Mouse (Mus musculus) left cerebral cortex, adult 2 months (tissue): ENCODE measurements at regions not wholly inside any gene's neighbourhood (a gene's known extent, or its start where the extent isn't known, plus 50 kb on each side); places are given as distances from the start of the nearest gene placed in this dataset.
"Not testable (repeated sequence)": the region's sequence is repeated elsewhere in the genome, so short reads cannot be mapped to it uniquely, and the experiment has no call there.

Source experiments
- DNase-seq, 2 experiments: peaks; one replicate each; pipeline ENCODE4 v3.0.0; 2021 to 2022; ENCODE audit warnings: low spot score in 2 of 2, mixed read lengths in 1 of 2; ENCODE audit errors: extremely low spot score in 1 of 2
- H3K27ac ChIP-seq: fragments of 200-600 bp; 2 replicates; pipeline ENCODE4 v1.8.1; 2022
- H3K4me3 ChIP-seq: fragments of 200-600 bp; 2 replicates; pipeline ENCODE4 v1.8.1; 2022
- CTCF ChIP-seq: fragments of 200-600 bp; IDR thresholded peaks from 2 replicates; pipeline ENCODE4 v1.8.1; 2022; ENCODE audit warnings: antibody characterized with exemption, mild to moderate bottlenecking, moderate library complexity
- intact Hi-C: fragments of 180-260 bp; cut with DNase I; formaldehyde crosslinking; loops from one replicate; pipeline ENCODE4 v1.15.1; 2025

GRCm38 (mm10) chr13:32428482-32428881 is 89.9 kb upstream of the Gmds start:
- Histone ChIP-seq H3K4me3 (no peak overlapping the region), H3K27ac (no peak overlapping the region)
- TF ChIP-seq CTCF, result no peak
- DNase-seq, result no peak
- intact Hi-C loops, result no loop called here

DNA sequence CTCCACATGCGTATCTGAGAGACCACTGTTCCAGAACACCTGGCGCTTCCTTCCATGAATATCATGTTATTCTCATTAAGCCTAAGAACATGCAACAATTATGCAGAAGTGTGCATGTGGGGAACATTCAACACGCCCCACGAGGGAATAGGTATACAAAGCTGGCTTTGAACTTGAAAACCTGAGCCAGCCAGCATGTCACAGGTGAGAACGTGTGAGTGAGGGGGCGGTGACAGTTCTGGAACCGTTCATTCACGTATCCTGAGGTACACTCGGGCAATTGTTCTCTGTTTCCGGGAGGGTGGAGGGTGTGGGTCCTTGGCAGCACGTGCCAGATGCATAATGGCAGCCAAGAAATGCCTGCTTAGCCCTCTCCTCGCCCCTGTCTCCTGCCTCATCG is 88.4 kb upstream of the Gmds start:
- intact Hi-C loops, result no loop called here
- DNase-seq, result no peak
- no peak for TF ChIP-seq CTCF
- Histone ChIP-seq H3K4me3 (no peak overlapping the region), H3K27ac (no peak overlapping the region)

- peak; percentile 18 to 26 for DNase-seq
- H3K27ac ChIP-seq, result no peak overlapping the region
- no peak for TF ChIP-seq CTCF
- H3K4me3 ChIP-seq, result no peak overlapping the region
- intact Hi-C loops, result no loop called here
Observed at GRCm38 (mm10) chr13:32426199-32426598, 87.7 kb upstream of the Gmds start.

DNA sequence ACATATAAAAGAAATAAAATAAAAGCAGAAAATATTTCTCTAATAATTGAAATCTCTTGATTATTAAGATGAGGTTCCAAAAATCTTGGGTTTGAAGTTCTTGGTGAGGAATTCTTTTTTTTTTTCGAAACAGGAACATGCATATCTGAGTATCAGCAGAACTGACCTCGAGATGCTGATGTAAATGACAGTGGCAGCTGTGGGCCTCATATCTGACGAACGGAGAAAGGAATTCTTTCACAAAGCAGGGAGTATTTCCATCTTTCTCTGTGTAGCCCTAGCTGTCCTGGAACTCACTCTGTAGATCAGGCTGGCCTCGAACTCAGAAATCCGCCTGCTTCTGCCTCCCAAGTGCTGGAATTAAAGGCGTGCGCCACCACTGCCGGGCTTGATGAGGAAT is 86.0 kb upstream of the Gmds start:
- H3K4me3 ChIP-seq, H3K27ac ChIP-seq, DNase-seq, intact Hi-C loops: not testable (repeated sequence)

DNA sequence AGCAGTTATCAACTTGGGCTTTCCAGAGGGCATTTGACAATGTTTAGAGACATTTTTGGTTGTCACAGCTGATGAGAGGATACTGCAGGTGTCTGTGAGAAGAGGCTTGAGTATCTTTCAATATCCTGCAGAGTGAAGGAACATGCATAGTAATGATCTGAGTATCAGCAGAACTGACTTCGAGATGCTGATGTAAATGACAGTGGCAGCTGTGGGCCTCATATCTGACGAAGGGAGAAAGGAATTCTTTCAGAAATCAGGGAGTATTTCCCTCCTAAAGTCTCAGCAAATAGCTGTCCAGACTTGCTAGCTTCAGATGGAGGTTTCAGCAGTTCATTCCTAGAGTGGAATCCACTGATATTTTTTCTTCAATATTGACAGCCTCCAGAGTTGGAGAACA is 83.9 kb upstream of the Gmds start:
- DNase-seq, result no peak
- no peak overlapping the region for H3K4me3 ChIP-seq
- H3K27ac ChIP-seq, result no peak overlapping the region
- intact Hi-C loops, result no loop called here
- TF ChIP-seq CTCF, result no peak

GRCm38 (mm10) chr13:32419326-32419725 is 80.8 kb upstream of the Gmds start:
- intact Hi-C loops, result loop anchor here (10.0 kb wide), 1 partner anchor 265 kb away; no protein-coding TSS in a partner anchor
- TF ChIP-seq CTCF, result no peak
- Histone ChIP-seq H3K27ac (no peak overlapping the region), H3K4me3 (no peak overlapping the region)
- no peak for DNase-seq

- no peak overlapping the region for H3K4me3 ChIP-seq
Observed at GRCm38 (mm10) chr13:32418655-32419054, 80.1 kb upstream of the Gmds start.

DNA sequence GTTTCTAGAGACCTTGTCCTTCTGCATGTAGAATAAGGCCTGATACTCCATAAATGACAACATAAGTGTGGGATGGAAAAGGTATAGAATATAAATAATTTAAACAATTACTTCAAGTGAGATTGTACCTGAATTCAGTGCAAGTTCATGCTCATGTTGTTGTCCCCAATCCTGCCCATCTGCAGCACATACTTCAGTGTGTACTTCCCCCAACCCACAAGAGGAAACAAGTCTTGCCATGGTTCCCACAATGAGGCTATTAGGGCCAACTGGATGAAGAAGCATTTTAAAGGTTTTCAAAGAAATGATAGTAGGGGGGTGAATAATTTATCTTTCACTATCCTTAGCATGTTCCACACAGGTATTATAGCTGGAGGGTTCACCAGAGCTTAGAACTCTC is 79.4 kb upstream of the Gmds start:
- Histone ChIP-seq H3K4me3 (no peak overlapping the region), H3K27ac (no peak overlapping the region)
- no peak for TF ChIP-seq CTCF
- no peak for DNase-seq
- intact Hi-C loops, result loop anchor here (10.0 kb wide), 1 partner anchor 267 kb away; no protein-coding TSS in a partner anchor

More at GRCm38 (mm10) chr13:32418655-32419054, 80.1 kb upstream of the Gmds start:
- no peak overlapping the region for H3K27ac ChIP-seq
- no peak for TF ChIP-seq CTCF
- intact Hi-C loops, result loop anchor here (10.0 kb wide), 1 partner anchor 266 kb away; no protein-coding TSS in a partner anchor
- no peak for DNase-seq

DNA sequence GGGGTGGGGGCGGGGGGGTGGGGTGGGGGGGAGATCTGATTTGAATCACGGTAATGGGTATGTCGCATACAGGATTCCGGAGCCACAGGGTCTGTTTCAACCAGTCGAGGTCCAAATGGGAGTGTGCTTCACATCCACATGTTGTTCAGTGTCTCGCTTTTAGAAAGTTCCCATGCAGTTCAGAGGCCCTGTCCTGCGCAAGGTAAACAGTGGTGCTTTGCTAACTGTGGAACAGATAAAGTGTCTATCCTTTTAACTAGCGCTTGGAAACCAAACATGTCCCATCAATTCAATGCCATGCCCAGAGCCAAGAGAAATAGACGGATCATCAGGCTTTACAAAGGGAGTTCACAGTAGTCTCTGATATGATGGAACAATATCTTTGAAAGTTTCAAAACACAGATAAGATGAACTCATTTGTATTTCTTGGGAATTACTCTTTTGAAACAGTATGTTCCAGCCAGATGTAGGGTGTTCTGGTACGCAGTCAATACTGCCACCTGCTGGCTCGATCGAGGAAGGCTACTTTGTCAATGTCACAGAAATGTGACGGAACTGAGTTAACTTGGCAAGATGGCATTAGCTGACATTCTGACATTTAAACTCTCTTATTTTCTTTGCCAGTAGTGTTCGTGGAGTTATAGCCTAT is 72.9 kb upstream of the Gmds start:
- peak; percentile 97 for TF ChIP-seq CTCF
- DNase-seq, result peak; percentile 63 to 66
- Histone ChIP-seq H3K27ac (no peak overlapping the region), H3K4me3 (no peak overlapping the region)
- intact Hi-C loops, result loop anchor here (1.0 to 10.0 kb wide), 5 partner anchors 99 to 619 kb away; no protein-coding TSS in a partner anchor

DNA sequence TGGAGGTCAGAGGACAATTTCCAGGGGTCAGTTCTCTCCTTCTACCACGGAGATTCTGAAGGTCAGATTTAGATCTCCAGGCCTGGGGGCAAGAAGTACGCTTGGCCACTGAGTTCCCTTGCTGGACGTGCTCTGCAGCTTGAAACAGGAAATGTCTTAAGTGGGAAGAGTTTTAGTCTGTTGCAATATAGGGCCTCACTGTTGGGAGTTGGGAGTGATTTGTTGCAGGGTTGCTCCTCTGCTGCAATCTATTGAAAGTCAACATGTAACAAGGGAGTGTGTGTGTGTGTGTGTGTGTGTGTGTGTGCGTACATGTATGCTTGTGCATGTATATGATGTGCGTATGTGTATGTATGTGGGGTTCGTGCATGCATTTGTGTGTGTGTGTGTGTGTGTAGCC is 71.5 kb upstream of the Gmds start:
- H3K4me3 ChIP-seq, result no peak overlapping the region
- H3K27ac ChIP-seq, result no peak overlapping the region
- no peak for DNase-seq
- intact Hi-C loops, result loop anchor here (2.0 to 10.0 kb wide), 4 partner anchors 198 to 617 kb away; no protein-coding TSS in a partner anchor
- no peak for TF ChIP-seq CTCF

GRCm38 (mm10) chr13:32398616-32399015 is 60.1 kb upstream of the Gmds start:
- intact Hi-C loops, result no loop called here
- TF ChIP-seq CTCF, result no peak
- no peak for DNase-seq
- no peak overlapping the region for H3K27ac ChIP-seq
- H3K4me3 ChIP-seq, result no peak overlapping the region
